Comparison of ENCODE assay signal across 8 mouse cellular contexts in genomic region chr7:144582284-144582980, GRCm38 (mm10). TPM values are rescaled to one million over a fixed set of nuclear protein-coding genes. Genes with fewer than 3 reads are reported as not detected.
DNase-seq lines count a peak whose midpoint lies in the region; ATAC-seq and TF ChIP-seq lines count a peak whose summit lies in the region.

Gene Fadd (minus strand): TSS chr7:144582463.

- H3K4me3 ChIP-seq in hindbrain, embryonic 10.5 days, result peak within 1 kb of the TSS; percentile 88
- peak within 1 kb of the TSS; percentile 91 for H3K4me3 ChIP-seq in lung, postnatal 0 days (ENCODE audit: low read depth, low read length)

- TF ChIP-seq CTCF in lung, postnatal 0 days (IDR thresholded peaks at IDR 0.05), result no peak

- WGBS in hindbrain, embryonic 10.5 days, result 3% methylated on average over 34 of the region's 34 CpGs
- WGBS in lung, postnatal 0 days, result 1% methylated on average over 34 of the region's 34 CpGs

- H3K27me3 ChIP-seq in hindbrain, embryonic 10.5 days (ENCODE audit: insufficient read depth, poor library complexity, severe bottlenecking), result peaks cover 8% of the 10 kb centered on the region; the same call in 1 of the 2 replicates
- no peaks in the 10 kb centered on the region for H3K27me3 ChIP-seq in lung, postnatal 0 days (replicated peaks; ENCODE audit: insufficient read depth, low read length)

- peaks cover 30% of the 10 kb centered on the region for H3K36me3 ChIP-seq in hindbrain, embryonic 10.5 days
- H3K36me3 ChIP-seq in lung, postnatal 0 days (ENCODE audit: insufficient read depth, low read length), result 0 out of 2 replicates have a peak, but pooled peaks cover 4% of the 10 kb centered on the region

- peak within 1 kb of the TSS; percentile 94 for H3K27ac ChIP-seq in hindbrain, embryonic 10.5 days
- H3K27ac ChIP-seq in lung, postnatal 0 days (ENCODE audit: low read length), result peak within 1 kb of the TSS; percentile 84

- peak; percentile 86 for DNase-seq in MEL-GATA-1-ER (ENCODE audit: extremely low read depth, low read depth)
- DNase-seq in cerebellum, adult 8-10 months, result peak; percentile 92
- DNase-seq in hindbrain, embryonic 10.5 days (ENCODE audit: low spot score), result peak; percentile 95
- DNase-seq in layer of hippocampus, adult 9-11 months, result peak; percentile 94
- peak; percentile 95 for DNase-seq in lung, postnatal 0 days (ENCODE audit: low spot score)
- peak; percentile 97 for DNase-seq in ovary, postnatal 14 days (ENCODE audit: low spot score)
- DNase-seq in thymus, postnatal 14 days, result peak; percentile 95

- peak within 1 kb of the TSS; percentile 85 for H3K4me2 ChIP-seq in lung, postnatal 0 days (replicated peaks; ENCODE audit: low read depth, low read length)

- peaks cover 34% of the 10 kb centered on the region for H3K4me1 ChIP-seq in hindbrain, embryonic 10.5 days (replicated peaks)
- peaks cover 6% of the 10 kb centered on the region; the same call in 1 of the 2 replicates for H3K4me1 ChIP-seq in lung, postnatal 0 days (ENCODE audit: insufficient read depth, low read depth, low read length)

- no peak for TF ChIP-seq EP300 in lung, postnatal 0 days (IDR thresholded peaks at IDR 0.05)

- ATAC-seq in frontal cortex, adult (ENCODE audit: low TSS enrichment), result peak; percentile 91
- ATAC-seq in lung, postnatal 0 days, result peak; percentile 84

- H3K9me3 ChIP-seq in hindbrain, embryonic 10.5 days, result no peaks in the 10 kb centered on the region
- H3K9me3 ChIP-seq in lung, postnatal 0 days (ENCODE audit: low read length), result no peaks in the 10 kb centered on the region

- peak within 1 kb of the TSS; percentile 40 for H3K9ac ChIP-seq in lung, postnatal 0 days (replicated peaks; ENCODE audit: low read depth)

RNA-seq across cellular contexts. Expression of gene Fadd, which starts in this region (rescaled TPM):
- 10.1 TPM in 2 replicates for polyA plus RNA-seq in hindbrain, embryonic 10.5 days (2016; fragmentation: Nextera tagmentation; extraction: Ambion mirVana)
- polyA plus RNA-seq in lung, postnatal 0 days (2015; fragmentation: Nextera tagmentation; extraction: Ambion mirVana), result 7.4 and 8.1 TPM in 2 replicates

Comparison
In these comparisons a context has a peak if more than half of its experiments do, and no peak if none do; other contexts are left out.
1. Peak in every context shown above with its lines: DNase-seq, ATAC-seq, H3K4me3 ChIP-seq and H3K27ac ChIP-seq.